Mouse (Mus musculus) liver, postnatal 0 days (tissue): Measurements from ENCODE around the gene Pacrg. TPM values are rescaled to one million over a fixed set of nuclear protein-coding genes. Genes with fewer than 3 reads are reported as not detected.

ENCODE experiments used
- ATAC-seq: fragments of 200-750 bp; cut with Nextera tagmentation; 2 replicates; pipeline ENCODE4 v1.8.0; 2017; ENCODE audit warnings: mild to moderate bottlenecking, moderate library complexity
- DNase-seq: peaks from one replicate; pipeline ENCODE4 v3.0.0-alpha.2; 2016
- H3K27ac ChIP-seq: fragments of 300-500 bp; sonication (generic); 2 replicates; pipeline ENCODE4 v1.5.1; 2014; ENCODE audit warnings: antibody characterized with exemption, moderate library complexity, mild to moderate bottlenecking, low read depth
- H3K27me3 ChIP-seq: fragments of 300-500 bp; sonication (generic); 2 replicates; pipeline ENCODE4 v1.6.1; 2014; ENCODE audit warnings: low read length, control low read depth, mixed read lengths; ENCODE audit not compliant: insufficient read depth
- H3K36me3 ChIP-seq: fragments of 300-500 bp; sonication (generic); replicated peaks from 2 replicates; pipeline ENCODE4 v1.6.1; 2014; ENCODE audit warnings: mild to moderate bottlenecking, control low read depth, low read length, moderate library complexity, mixed read lengths; ENCODE audit not compliant: insufficient read depth
- H3K4me1 ChIP-seq: fragments of 300-500 bp; sonication (generic); 2 replicates; pipeline ENCODE4 v1.6.1; 2014; ENCODE audit warnings: antibody characterized with exemption, mild to moderate bottlenecking, control low read depth; ENCODE audit not compliant: insufficient read depth
- H3K4me2 ChIP-seq: fragments of 300-500 bp; sonication (generic); 2 replicates; pipeline ENCODE4 v1.6.1; 2014; ENCODE audit warnings: low read depth, mild to moderate bottlenecking, low read length, moderate library complexity, mixed read lengths
- H3K4me3 ChIP-seq: fragments of 300-500 bp; sonication (generic); 2 replicates; pipeline ENCODE4 v1.5.1; 2014; ENCODE audit warnings: low read depth, low read length
- H3K9ac ChIP-seq: fragments of 300-500 bp; sonication (generic); replicated peaks from 2 replicates; pipeline ENCODE4 v1.6.1; 2014; ENCODE audit warnings: mild to moderate bottlenecking, moderate library complexity
- H3K9me3 ChIP-seq: fragments of 300-500 bp; sonication (generic); 2 replicates; pipeline ENCODE4 v1.6.1; 2016; ENCODE audit warnings: mild to moderate bottlenecking, control low read depth, low read length, mixed read lengths
- CTCF ChIP-seq: sonication (generic); IDR thresholded peaks from 2 replicates; pipeline ENCODE4 v1.5.1; 2016; ENCODE audit warnings: antibody characterized with exemption, low read depth
- EP300 ChIP-seq: IDR thresholded peaks from 2 replicates; pipeline ENCODE4 v1.6.1; 2016; ENCODE audit warnings: antibody characterized with exemption, low read depth, mild to moderate bottlenecking
- WGBS: fragments of 180-500 bp; shearing (Covaris S2); extraction: QIAGEN DNeasy Blood & Tissue Kit; methylation state at CpG from one replicate; pipeline ENCODE4 v1.1.7; 2014; ENCODE audit not compliant: insufficient replicate concordance; 5-methylcytosine and 5-hydroxymethylcytosine counted together
- polyA plus RNA-seq: library from polyadenylated mRNA; unstranded; fragments of >200 nt; fragmentation: Nextera tagmentation; extraction: Ambion mirVana; gene quantifications from 2 replicates; pipeline ENCODE4 v1.2.1, GENCODE M21; 2015

The Pacrg gene
- polyA plus RNA-seq, 1 experiment from 2014 or later: not detected

- DNase-seq (no peak), ATAC-seq (no peak)
- Histone ChIP-seq H3K36me3 (no peaks in the 10 kb centered on the region), H3K4me2 (no peak overlapping the region), H3K9me3 (no peaks in the 10 kb centered on the region), H3K4me1 (0 out of 2 replicates have a peak, but pooled peaks cover 3% of the 10 kb centered on the region), H3K9ac (no peak overlapping the region), H3K27ac (no peak overlapping the region), H3K27me3 (no peaks in the 10 kb centered on the region), H3K4me3 (no peak overlapping the region)
- 83% methylated on average over 11 of the region's 11 CpGs for WGBS
- TF ChIP-seq CTCF: no peak
- TF ChIP-seq EP300: no peak
These were observed 410.7 kb downstream of the Pacrg start for GRCm38 (mm10) chr17:10429406-10429805.

GRCm38 (mm10) chr17:10425311-10425710 lies 414.8 kb downstream of the Pacrg start:
- 30% methylated on average over 5 of the region's 5 CpGs for WGBS
- no peak for ATAC-seq

GRCm38 (mm10) chr17:10417558-10418253 lies 422.4 kb downstream of the Pacrg start:
- no peaks in the 10 kb centered on the region for H3K27me3 ChIP-seq
- DNase-seq (no peak), ATAC-seq (no peak)
- WGBS: 70% methylated on average over 7 of the region's 7 CpGs
- H3K27ac ChIP-seq: no peak overlapping the region
- H3K9me3 ChIP-seq: no peaks in the 10 kb centered on the region
- no peak overlapping the region for H3K4me2 ChIP-seq
- H3K4me3 ChIP-seq: no peak overlapping the region
- H3K9ac ChIP-seq: no peak overlapping the region
- no peaks in the 10 kb centered on the region for H3K36me3 ChIP-seq
- TF ChIP-seq CTCF: no peak
- no peak for TF ChIP-seq EP300
- H3K4me1 ChIP-seq: 0 out of 2 replicates have a peak, but pooled peaks cover 2% of the 10 kb centered on the region

More at GRCm38 (mm10) chr17:10425311-10425710, 414.8 kb downstream of the Pacrg start:
- Histone ChIP-seq H3K36me3 (no peaks in the 10 kb centered on the region), H3K9me3 (no peaks in the 10 kb centered on the region), H3K4me3 (no peak overlapping the region), H3K27ac (no peak overlapping the region), H3K27me3 (no peaks in the 10 kb centered on the region), H3K4me2 (no peak overlapping the region), H3K4me1 (0 out of 2 replicates have a peak, but pooled peaks cover 3% of the 10 kb centered on the region), H3K9ac (no peak overlapping the region)
- TF ChIP-seq EP300 (no peak), CTCF (no peak)
- DNase-seq: no peak

- no peaks in the 10 kb centered on the region for H3K36me3 ChIP-seq
- 44% methylated on average over 4 of the region's 4 CpGs for WGBS
- H3K27me3 ChIP-seq: no peaks in the 10 kb centered on the region
- H3K4me2 ChIP-seq: no peak overlapping the region
- DNase-seq (no peak), ATAC-seq (no peak)
- no peak overlapping the region for H3K9ac ChIP-seq
- H3K9me3 ChIP-seq: no peaks in the 10 kb centered on the region
- 0 out of 2 replicates have a peak, but pooled peaks cover 2% of the 10 kb centered on the region for H3K4me1 ChIP-seq
- TF ChIP-seq EP300: no peak
- no peak for TF ChIP-seq CTCF
- H3K4me3 ChIP-seq: no peak overlapping the region
- H3K27ac ChIP-seq: no peak overlapping the region
These were observed 423.1 kb downstream of the Pacrg start for GRCm38 (mm10) chr17:10416995-10417394.

GRCm38 (mm10) chr17:10416101-10416500 lies 424.0 kb downstream of the Pacrg start:
- no peak overlapping the region for H3K9ac ChIP-seq
- H3K9me3 ChIP-seq: no peaks in the 10 kb centered on the region
- H3K4me3 ChIP-seq: no peak overlapping the region
- no peak overlapping the region for H3K4me2 ChIP-seq
- H3K27ac ChIP-seq: no peak overlapping the region
- TF ChIP-seq CTCF (no peak), EP300 (no peak)
- no peaks in the 10 kb centered on the region for H3K36me3 ChIP-seq
- 85% methylated on average over 4 of the region's 4 CpGs for WGBS
- ATAC-seq (no peak), DNase-seq (no peak)
- H3K4me1 ChIP-seq: 0 out of 2 replicates have a peak, but pooled peaks cover 2% of the 10 kb centered on the region
- no peaks in the 10 kb centered on the region for H3K27me3 ChIP-seq

- Histone ChIP-seq H3K4me1 (0 out of 2 replicates have a peak, but pooled peaks cover 2% of the 10 kb centered on the region), H3K9me3 (no peaks in the 10 kb centered on the region), H3K9ac (no peak overlapping the region), H3K36me3 (no peaks in the 10 kb centered on the region), H3K4me2 (no peak overlapping the region), H3K27me3 (no peaks in the 10 kb centered on the region), H3K27ac (no peak overlapping the region), H3K4me3 (no peak overlapping the region)
- WGBS: 58% methylated on average over 4 of the region's 4 CpGs
- ATAC-seq (no peak), DNase-seq (no peak)
- TF ChIP-seq CTCF: no peak
- TF ChIP-seq EP300: no peak
These were observed 425.7 kb downstream of the Pacrg start for GRCm38 (mm10) chr17:10414383-10414782.
